Comparison of ENCODE assay signal across 8 mouse cellular contexts in the genomic region with DNA sequence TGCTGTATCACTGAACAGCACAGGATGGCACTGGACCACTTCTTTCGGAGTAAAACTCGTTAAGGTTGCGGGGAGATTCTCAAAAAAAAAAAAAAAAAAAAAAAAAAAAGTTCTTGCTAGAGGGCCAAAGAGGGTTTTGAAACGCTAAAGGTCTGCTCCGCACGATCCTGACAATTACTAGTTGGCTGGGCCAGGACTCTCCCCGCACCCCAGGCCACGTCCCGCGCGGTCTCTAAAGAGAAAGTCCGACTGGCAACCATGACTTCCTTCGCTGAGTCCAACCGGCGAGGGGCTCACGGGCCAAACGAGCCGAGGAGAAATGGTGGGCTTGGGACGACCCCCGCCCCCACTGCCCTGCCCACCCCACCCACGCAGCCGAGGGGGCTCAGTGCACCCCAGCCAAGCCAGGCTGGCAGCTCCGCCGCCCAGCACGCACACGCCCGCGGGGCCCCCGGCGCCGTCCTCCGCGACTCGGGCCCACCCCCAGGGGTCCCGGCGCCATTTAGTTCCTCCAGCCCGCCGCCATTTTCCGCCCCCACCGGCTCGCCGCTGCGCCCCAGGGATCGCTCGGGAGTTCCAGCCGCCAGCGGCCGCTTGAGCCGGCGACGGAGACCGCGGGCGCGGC. TPM values are rescaled to one million over a fixed set of nuclear protein-coding genes. Genes with fewer than 3 reads are reported as not detected.
A peak's percentile ranks its signal among the peaks of the same experiment; 100 is the strongest.
DNase-seq lines count a peak whose midpoint lies in the region; ATAC-seq and TF ChIP-seq lines count a peak whose summit lies in the region.

No protein-coding gene starts in this region.

- H3K27me3 ChIP-seq in heart, embryonic 13.5 days (replicated peaks): no peaks in the 10 kb centered on the region
- no peaks in the 10 kb centered on the region for H3K27me3 ChIP-seq in kidney, embryonic 16.5 days (ENCODE audit: insufficient read depth, low read length)
- no peaks in the 10 kb centered on the region for H3K27me3 ChIP-seq in lung, embryonic 15.5 days

- peaks cover 7 to 9% of the 10 kb centered on the region in 2 experiments; a peak in 3 of 4 replicates for H3K4me1 ChIP-seq in ES-E14 (ENCODE audit: control insufficient read depth in 2 of 2, insufficient read depth in 2 of 2, low read length in 2 of 2, poor library complexity in 1 of 2)
- H3K4me1 ChIP-seq in heart, embryonic 13.5 days: peaks cover 32% of the 10 kb centered on the region
- peaks cover 16% of the 10 kb centered on the region; the same call in 1 of the 2 replicates for H3K4me1 ChIP-seq in kidney, embryonic 16.5 days (ENCODE audit: insufficient read depth, low read length)
- peaks cover 12% of the 10 kb centered on the region; the same call in 1 of the 2 replicates for H3K4me1 ChIP-seq in lung, embryonic 15.5 days

- DNase-seq in frontal cortex, postnatal 25 days (ENCODE audit: low spot score in 2 of 2): no peak
- DNase-seq in ES-E14 (ENCODE audit: low read depth, low spot score): no peak
- peak; percentile 77 for DNase-seq in embryo, embryonic 11 days
- peak; percentile 57 to 65 for DNase-seq in right cerebral cortex, postnatal 10 days (ENCODE audit: low spot score in 2 of 2)

- in situ Hi-C loops in ES-E14 (cut with MboI; ENCODE audit: low sequenced_read_pairs in 2 of 2, unreplicated experiment in 2 of 2): no loop called here

- H3K9ac ChIP-seq in ES-E14 (ENCODE audit: insufficient read depth, low read depth, low read length, poor library complexity, severe bottlenecking): peak overlapping the region; percentile 99
- peak overlapping the region; percentile 99 for H3K9ac ChIP-seq in heart, embryonic 13.5 days
- peak overlapping the region; percentile 97 for H3K9ac ChIP-seq in kidney, embryonic 16.5 days (replicated peaks; ENCODE audit: low read length)
- peak overlapping the region; percentile 98 for H3K9ac ChIP-seq in lung, embryonic 15.5 days

- under 1% methylated on average over 53 of the region's 55 CpGs for WGBS in heart, embryonic 13.5 days
- WGBS in kidney, embryonic 16.5 days: under 1% methylated on average over 37 of the region's 55 CpGs
- WGBS in lung, embryonic 15.5 days: under 1% methylated on average over 47 of the region's 55 CpGs

- H3K36me3 ChIP-seq in ES-E14 (ENCODE audit: control insufficient read depth, insufficient read depth, low read length, poor library complexity, severe bottlenecking): peaks cover 2% of the 10 kb centered on the region
- 0 out of 2 replicates have a peak, but pooled peaks cover 6% of the 10 kb centered on the region for H3K36me3 ChIP-seq in heart, embryonic 13.5 days
- no peaks in the 10 kb centered on the region for H3K36me3 ChIP-seq in kidney, embryonic 16.5 days (ENCODE audit: insufficient read depth, low read length)
- 0 out of 2 replicates have a peak, but pooled peaks cover 6% of the 10 kb centered on the region for H3K36me3 ChIP-seq in lung, embryonic 15.5 days

- peak overlapping the region; percentile 79 to 96 for H3K4me3 ChIP-seq in ES-E14 (ENCODE audit: insufficient read depth in 1 of 2, low read depth in 1 of 2, low read length in 2 of 2, poor library complexity in 1 of 2, severe bottlenecking in 1 of 2)
- H3K4me3 ChIP-seq in heart, embryonic 13.5 days: peak overlapping the region; percentile 95
- peak overlapping the region; percentile 92 for H3K4me3 ChIP-seq in kidney, embryonic 16.5 days (ENCODE audit: low read length)
- peak overlapping the region; percentile 97 for H3K4me3 ChIP-seq in lung, embryonic 15.5 days

- peak overlapping the region; percentile 84 for H3K4me2 ChIP-seq in heart, embryonic 13.5 days
- H3K4me2 ChIP-seq in kidney, embryonic 16.5 days (replicated peaks; ENCODE audit: low read depth, low read length): peak overlapping the region; percentile 67
- H3K4me2 ChIP-seq in lung, embryonic 15.5 days: peak overlapping the region; percentile 58

- no peaks in the 10 kb centered on the region for H3K9me3 ChIP-seq in ES-E14 (ENCODE audit: control insufficient read depth, insufficient read depth, low read depth, low read length)
- H3K9me3 ChIP-seq in heart, embryonic 13.5 days: no peaks in the 10 kb centered on the region
- H3K9me3 ChIP-seq in kidney, embryonic 16.5 days (ENCODE audit: low read length): no peaks in the 10 kb centered on the region
- no peaks in the 10 kb centered on the region for H3K9me3 ChIP-seq in lung, embryonic 15.5 days

- ATAC-seq in frontal cortex, adult (ENCODE audit: low TSS enrichment): peak; percentile 24
- ATAC-seq in heart, embryonic 13.5 days (ENCODE audit: extremely low read depth, insufficient number of reproducible peaks, low FRiP score, low TSS enrichment): peak; percentile 67; the same call in 1 of the 2 replicates
- peak; percentile 80 for ATAC-seq in kidney, embryonic 16.5 days (ENCODE audit: low FRiP score, low TSS enrichment)
- peak; percentile 72 for ATAC-seq in lung, embryonic 15.5 days (ENCODE audit: borderline replicate concordance, extremely low read depth, low FRiP score, low TSS enrichment)

- H3K27ac ChIP-seq in ES-E14 (ENCODE audit: insufficient read depth, low read depth, low read length, poor library complexity, severe bottlenecking): peak overlapping the region; percentile 99
- H3K27ac ChIP-seq in heart, embryonic 13.5 days (replicated peaks): peak overlapping the region; percentile 100
- peak overlapping the region; percentile 100 for H3K27ac ChIP-seq in kidney, embryonic 16.5 days (ENCODE audit: low read length)
- peak overlapping the region; percentile 100 for H3K27ac ChIP-seq in lung, embryonic 15.5 days

TF ChIP-seq in ES-E14, 5 proteins besides CTCF, POLR2A, EP300 and RAD21:
- TF ChIP-seq MAFK (IDR thresholded peaks at IDR 0.05; ENCODE audit: insufficient read depth, low read depth, low read length): no peak
- peak; percentile 83 for TF ChIP-seq ZNF384 (IDR thresholded peaks at IDR 0.05; ENCODE audit: low read depth, low read length)
- TF ChIP-seq ZC3H11A (IDR thresholded peaks at IDR 0.05; ENCODE audit: borderline replicate concordance, low read depth, low read length): no peak
- no peak for TF ChIP-seq CHD2 (IDR thresholded peaks at IDR 0.05; ENCODE audit: low read depth, low read length)
- TF ChIP-seq HCFC1 (IDR thresholded peaks at IDR 0.05; ENCODE audit: borderline replicate concordance, insufficient read depth, low read length): no peak

RNA-seq across cellular contexts. Expression of gene Dmtf1, which starts 0.6 kb away (rescaled TPM):
- total RNA-seq in ES-E14 (2012; rRNA removed): 54.7 and 56.5 TPM in 2 replicates
- 24.5 and 27.7 TPM in 2 replicates for polyA plus RNA-seq in heart, embryonic 13.5 days (2015; fragmentation: Nextera tagmentation; extraction: Ambion mirVana)
- polyA plus RNA-seq in kidney, embryonic 16.5 days (2015; fragmentation: Nextera tagmentation; extraction: Ambion mirVana): 43.9 and 48.9 TPM in 2 replicates
- polyA plus RNA-seq in lung, embryonic 15.5 days (2015; fragmentation: Nextera tagmentation; extraction: Ambion mirVana): 39.5 and 42.9 TPM in 2 replicates

Comparison
In these comparisons a context has a peak if more than half of its experiments do, and no peak if none do; other contexts are left out.
1. ATAC-seq: peak in every context shown above with its lines; median percentile 80 in kidney, embryonic 16.5 days; 72 in lung, embryonic 15.5 days; 67 in heart, embryonic 13.5 days; 24 in frontal cortex, adult.
2. DNase-seq: peak in embryo, embryonic 11 days (single experiment) and right cerebral cortex, postnatal 10 days (2 of 2); none in frontal cortex, postnatal 25 days (0 of 2) and ES-E14 (single experiment).
3. Peak in every context shown above with its lines, with median percentiles within 50 percentile points of each other: H3K27ac ChIP-seq, H3K4me3 ChIP-seq, H3K9ac ChIP-seq and H3K4me2 ChIP-seq.